Mouse (Mus musculus): ENCODE measurements at regions not wholly inside any gene's neighbourhood (a gene's known extent, or its start where the extent isn't known, plus 50 kb on each side); places are given as distances from the start of the nearest gene placed in this dataset.

GRCm38 (mm10) chr11:113129975-113130374, 348.0 kb downstream of the Sox9 start:
- no peak overlapping the region for H3K9ac ChIP-seq (ENCODE audit: low read length)
- no peaks in the 10 kb centered on the region for H3K9me3 ChIP-seq (replicated peaks; ENCODE audit: control insufficient read depth, low read length)
- no peak for ATAC-seq (replicated peaks; ENCODE audit: extremely low read depth, insufficient read depth, low FRiP score)
- no peak overlapping the region for H3K27ac ChIP-seq (ENCODE audit: low read length)
- no peak overlapping the region for H3K4me2 ChIP-seq (ENCODE audit: low read depth, low read length)
- H3K4me3 ChIP-seq (ENCODE audit: low read length): no peak overlapping the region
- WGBS: 81% methylated on average over 7 of the region's 7 CpGs
- H3K4me1 ChIP-seq (ENCODE audit: control insufficient read depth, insufficient read depth, low read length): no peaks in the 10 kb centered on the region
- no peaks in the 10 kb centered on the region for H3K36me3 ChIP-seq (ENCODE audit: control insufficient read depth, insufficient read depth)
- H3K27me3 ChIP-seq (ENCODE audit: control insufficient read depth, insufficient read depth, low read length): no peaks in the 10 kb centered on the region

- no peaks in the 10 kb centered on the region; the same call in 1 of the 2 replicates for H3K9me3 ChIP-seq (replicated peaks; ENCODE audit: control insufficient read depth, low read length)
- no peak overlapping the region for H3K27ac ChIP-seq (ENCODE audit: low read length)
- H3K9ac ChIP-seq (ENCODE audit: low read length): no peak overlapping the region
- no peaks in the 10 kb centered on the region for H3K4me1 ChIP-seq (ENCODE audit: control insufficient read depth, insufficient read depth, low read length)
- no peak; the same call in 1 of the 2 replicates for ATAC-seq (replicated peaks; ENCODE audit: extremely low read depth, insufficient read depth, low FRiP score)
- no peak overlapping the region for H3K4me2 ChIP-seq (ENCODE audit: low read depth, low read length)
- H3K4me3 ChIP-seq (ENCODE audit: low read length): no peak overlapping the region
- no peaks in the 10 kb centered on the region for H3K27me3 ChIP-seq (ENCODE audit: control insufficient read depth, insufficient read depth, low read length)
- H3K36me3 ChIP-seq (ENCODE audit: control insufficient read depth, insufficient read depth): no peaks in the 10 kb centered on the region
- 72% methylated on average over 23 of the region's 23 CpGs for WGBS
Observed at GRCm38 (mm10) chr11:113132078-113133064, 350.3 kb downstream of the Sox9 start.

DNA sequence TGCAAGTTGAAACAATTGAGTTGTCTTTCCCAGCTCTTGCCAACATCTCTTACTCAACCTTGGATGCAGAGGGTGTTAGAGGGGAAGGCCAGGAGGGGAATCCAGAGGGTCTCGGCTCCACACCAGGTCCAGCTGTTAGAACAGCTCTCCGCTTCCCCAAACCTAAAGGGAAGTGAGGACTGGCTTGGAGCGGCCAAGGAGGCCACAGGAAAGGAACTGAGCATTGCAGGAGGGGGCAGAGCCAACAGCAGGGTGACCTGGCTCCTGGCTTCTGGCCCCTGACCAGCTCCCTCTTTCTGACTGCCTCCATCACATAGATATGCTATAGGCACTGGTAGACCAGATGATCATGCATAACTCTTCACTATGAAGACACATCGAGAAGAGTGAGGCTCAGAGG, 351.4 kb downstream of the Sox9 start:
- Histone ChIP-seq H3K4me1 (ENCODE audit: control insufficient read depth, insufficient read depth, low read length) (no peaks in the 10 kb centered on the region), H3K9me3 (replicated peaks; ENCODE audit: control insufficient read depth, low read length) (no peaks in the 10 kb centered on the region; the same call in 1 of the 2 replicates), H3K36me3 (ENCODE audit: control insufficient read depth, insufficient read depth) (no peaks in the 10 kb centered on the region), H3K4me2 (ENCODE audit: low read depth, low read length) (no peak overlapping the region), H3K4me3 (ENCODE audit: low read length) (no peak overlapping the region), H3K27ac (ENCODE audit: low read length) (no peak overlapping the region), H3K9ac (ENCODE audit: low read length) (no peak overlapping the region), H3K27me3 (ENCODE audit: control insufficient read depth, insufficient read depth, low read length) (no peaks in the 10 kb centered on the region)
- no peak for ATAC-seq (replicated peaks; ENCODE audit: extremely low read depth, insufficient read depth, low FRiP score)
- 78% methylated on average over 4 of the region's 4 CpGs for WGBS

DNA sequence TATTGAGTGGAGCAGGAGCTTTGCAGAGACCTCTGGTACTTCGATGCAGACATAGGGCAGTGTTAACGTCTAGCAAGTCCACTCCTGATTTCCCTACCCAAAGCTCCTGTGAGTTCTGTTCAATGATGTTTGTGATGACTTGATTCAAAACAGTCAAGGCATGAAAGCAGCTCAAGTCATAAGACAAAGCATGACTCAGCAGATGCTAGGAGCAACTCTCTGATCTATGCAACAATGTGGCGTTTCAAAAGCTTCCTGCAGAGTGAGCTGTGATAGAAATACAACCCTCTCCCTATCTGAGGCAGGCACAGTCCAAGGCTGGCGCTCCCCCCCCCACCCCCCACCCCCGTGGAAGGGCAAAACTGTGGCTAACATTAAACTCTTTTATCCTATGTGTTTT, 353.2 kb downstream of the Sox9 start:
- Histone ChIP-seq H3K27ac (ENCODE audit: low read length) (no peak overlapping the region), H3K4me2 (ENCODE audit: low read depth, low read length) (no peak overlapping the region), H3K4me3 (ENCODE audit: low read length) (no peak overlapping the region), H3K36me3 (ENCODE audit: control insufficient read depth, insufficient read depth) (no peaks in the 10 kb centered on the region), H3K4me1 (ENCODE audit: control insufficient read depth, insufficient read depth, low read length) (no peaks in the 10 kb centered on the region), H3K9me3 (replicated peaks; ENCODE audit: control insufficient read depth, low read length) (no peaks in the 10 kb centered on the region; the same call in 1 of the 2 replicates), H3K9ac (ENCODE audit: low read length) (no peak overlapping the region), H3K27me3 (ENCODE audit: control insufficient read depth, insufficient read depth, low read length) (no peaks in the 10 kb centered on the region)
- 65% methylated on average over 5 of the region's 5 CpGs for WGBS
- ATAC-seq (replicated peaks; ENCODE audit: extremely low read depth, insufficient read depth, low FRiP score): no peak

- H3K27me3 ChIP-seq (ENCODE audit: control insufficient read depth, insufficient read depth, low read length): no peaks in the 10 kb centered on the region
- H3K4me3 ChIP-seq (ENCODE audit: low read length): no peak overlapping the region
- no peak for ATAC-seq (replicated peaks; ENCODE audit: extremely low read depth, insufficient read depth, low FRiP score)
- no peak overlapping the region for H3K4me2 ChIP-seq (ENCODE audit: low read depth, low read length)
- H3K9me3 ChIP-seq (replicated peaks; ENCODE audit: control insufficient read depth, low read length): no peaks in the 10 kb centered on the region; the same call in 1 of the 2 replicates
- peaks cover 7% of the 10 kb centered on the region for H3K4me1 ChIP-seq (ENCODE audit: control insufficient read depth, insufficient read depth, low read length)
- 75% methylated on average over 5 of the region's 5 CpGs for WGBS
- H3K9ac ChIP-seq (ENCODE audit: low read length): no peak overlapping the region
- no peaks in the 10 kb centered on the region for H3K36me3 ChIP-seq (ENCODE audit: control insufficient read depth, insufficient read depth)
- no peak overlapping the region for H3K27ac ChIP-seq (ENCODE audit: low read length)
Observed at GRCm38 (mm10) chr11:113138462-113138861, 356.4 kb downstream of the Sox9 start.

DNA sequence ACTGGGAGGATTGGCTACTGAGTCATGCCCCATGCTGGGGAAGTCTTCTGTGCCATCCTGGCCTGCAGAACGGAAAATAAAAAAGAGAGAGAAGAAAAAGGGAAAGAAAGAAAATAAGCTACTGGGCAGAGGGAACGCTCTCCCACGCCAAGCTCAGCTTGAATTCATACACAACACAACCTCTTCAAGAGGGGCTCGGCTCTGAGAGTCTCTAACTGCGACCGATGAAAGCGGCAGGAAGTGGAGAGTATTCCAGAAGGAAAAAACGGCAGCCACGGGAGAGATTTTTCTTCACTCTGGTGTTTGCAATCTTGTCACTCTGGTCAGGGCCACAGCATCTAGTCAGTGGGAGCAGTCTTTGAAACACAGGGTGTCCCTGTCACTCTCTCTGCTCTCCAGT, 358.6 kb downstream of the Sox9 start:
- no peaks in the 10 kb centered on the region for H3K36me3 ChIP-seq (ENCODE audit: control insufficient read depth, insufficient read depth)
- no peak overlapping the region for H3K4me3 ChIP-seq (ENCODE audit: low read length)
- no peaks in the 10 kb centered on the region; the same call in 1 of the 2 replicates for H3K9me3 ChIP-seq (replicated peaks; ENCODE audit: control insufficient read depth, low read length)
- peaks cover 18% of the 10 kb centered on the region for H3K4me1 ChIP-seq (ENCODE audit: control insufficient read depth, insufficient read depth, low read length)
- H3K27me3 ChIP-seq (ENCODE audit: control insufficient read depth, insufficient read depth, low read length): no peaks in the 10 kb centered on the region
- no peak overlapping the region for H3K27ac ChIP-seq (ENCODE audit: low read length)
- WGBS: 64% methylated on average over 9 of the region's 9 CpGs
- H3K4me2 ChIP-seq (ENCODE audit: low read depth, low read length): no peak overlapping the region
- no peak overlapping the region for H3K9ac ChIP-seq (ENCODE audit: low read length)
- no peak for ATAC-seq (replicated peaks; ENCODE audit: extremely low read depth, insufficient read depth, low FRiP score)

DNA sequence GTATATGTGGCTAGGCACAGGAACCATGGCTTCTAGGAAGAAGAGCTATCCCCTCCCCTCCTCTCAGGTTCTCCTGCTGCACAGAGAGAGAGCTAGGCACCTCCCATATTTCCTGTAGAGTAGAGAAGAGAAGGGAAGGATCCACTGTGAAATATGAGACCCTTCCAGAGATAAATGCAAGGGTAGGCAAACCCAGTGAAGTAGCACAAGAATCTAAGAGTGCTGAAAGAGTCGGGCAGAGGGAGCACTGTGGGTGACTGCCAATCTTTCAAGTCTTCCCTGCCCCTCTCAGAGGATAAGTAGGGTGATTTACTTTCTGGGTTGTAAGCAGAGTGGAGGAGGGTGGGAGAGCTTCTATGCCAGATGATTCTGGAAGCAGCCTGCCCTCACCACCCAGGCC, 360.8 kb downstream of the Sox9 start:
- H3K4me2 ChIP-seq (ENCODE audit: low read depth, low read length): no peak overlapping the region
- no peaks in the 10 kb centered on the region for H3K36me3 ChIP-seq (ENCODE audit: control insufficient read depth, insufficient read depth)
- no peak for ATAC-seq (replicated peaks; ENCODE audit: extremely low read depth, insufficient read depth, low FRiP score)
- H3K9me3 ChIP-seq (replicated peaks; ENCODE audit: control insufficient read depth, low read length): no peaks in the 10 kb centered on the region
- H3K4me3 ChIP-seq (ENCODE audit: low read length): no peak overlapping the region
- peaks cover 18% of the 10 kb centered on the region for H3K4me1 ChIP-seq (ENCODE audit: control insufficient read depth, insufficient read depth, low read length)
- no peak overlapping the region for H3K9ac ChIP-seq (ENCODE audit: low read length)
- WGBS: 14% methylated on average over 1 of the region's 1 CpGs
- H3K27me3 ChIP-seq (ENCODE audit: control insufficient read depth, insufficient read depth, low read length): no peaks in the 10 kb centered on the region
- H3K27ac ChIP-seq (ENCODE audit: low read length): no peak overlapping the region

DNA sequence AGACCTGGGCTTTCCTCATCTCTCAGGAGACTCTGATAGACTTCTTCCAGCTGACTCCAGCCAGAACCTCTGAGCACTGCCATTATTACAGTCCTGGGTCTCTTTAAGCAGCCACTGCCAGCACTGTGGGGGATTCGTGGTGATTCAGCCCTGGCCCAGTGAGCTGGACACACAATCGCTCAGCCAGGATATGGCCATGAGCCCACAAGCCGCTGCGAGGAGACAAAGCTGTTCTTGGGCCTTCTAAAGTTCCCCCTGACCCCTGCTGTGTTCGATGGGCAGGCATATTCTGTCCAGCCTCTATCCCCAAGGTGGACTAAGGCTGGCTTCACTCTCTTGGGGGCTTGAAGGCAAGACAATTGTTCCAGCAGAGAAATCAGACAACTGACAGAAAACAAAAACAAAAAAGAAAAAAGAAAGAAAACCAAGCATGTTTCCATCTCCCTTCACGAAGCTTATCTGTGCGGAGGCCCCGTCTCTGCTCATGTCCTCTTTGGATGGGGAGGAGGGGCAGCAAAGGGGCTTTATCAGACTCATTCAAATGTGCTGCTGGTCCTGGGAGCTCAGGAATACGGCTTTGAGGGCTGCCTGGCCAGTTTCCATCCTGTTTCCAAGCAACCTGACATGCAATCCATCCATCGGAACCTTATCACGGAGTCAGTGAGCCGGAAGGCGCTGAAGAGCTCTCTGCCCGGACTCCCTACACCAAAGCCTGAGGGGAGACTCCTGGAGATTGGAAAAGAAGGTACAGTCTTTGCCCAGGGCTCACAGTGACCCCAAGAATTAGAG, 362.0 kb downstream of the Sox9 start:
- Histone ChIP-seq H3K4me3 (ENCODE audit: low read length) (peak overlapping the region; percentile 24; the same call in 1 of the 2 replicates), H3K9ac (ENCODE audit: low read length) (no peak overlapping the region), H3K27me3 (ENCODE audit: control insufficient read depth, insufficient read depth, low read length) (no peaks in the 10 kb centered on the region), H3K27ac (ENCODE audit: low read length) (peak overlapping the region; percentile 16), H3K4me1 (ENCODE audit: control insufficient read depth, insufficient read depth, low read length) (peaks cover 18% of the 10 kb centered on the region), H3K4me2 (ENCODE audit: low read depth, low read length) (peak overlapping the region; percentile 14), H3K9me3 (replicated peaks; ENCODE audit: control insufficient read depth, low read length) (no peaks in the 10 kb centered on the region), H3K36me3 (ENCODE audit: control insufficient read depth, insufficient read depth) (no peaks in the 10 kb centered on the region)
- 23% methylated on average over 14 of the region's 14 CpGs for WGBS
- ATAC-seq (replicated peaks; ENCODE audit: extremely low read depth, insufficient read depth, low FRiP score): peak; percentile 64

- Histone ChIP-seq H3K36me3 (ENCODE audit: control insufficient read depth, insufficient read depth) (no peaks in the 10 kb centered on the region), H3K27me3 (ENCODE audit: control insufficient read depth, insufficient read depth, low read length) (no peaks in the 10 kb centered on the region), H3K9ac (ENCODE audit: low read length) (no peak overlapping the region), H3K27ac (ENCODE audit: low read length) (no peak overlapping the region), H3K4me2 (ENCODE audit: low read depth, low read length) (no peak overlapping the region), H3K4me1 (ENCODE audit: control insufficient read depth, insufficient read depth, low read length) (peaks cover 18% of the 10 kb centered on the region), H3K9me3 (replicated peaks; ENCODE audit: control insufficient read depth, low read length) (no peaks in the 10 kb centered on the region), H3K4me3 (ENCODE audit: low read length) (no peak overlapping the region)
- 80% methylated on average over 4 of the region's 4 CpGs for WGBS
- no peak for ATAC-seq (replicated peaks; ENCODE audit: extremely low read depth, insufficient read depth, low FRiP score)
Observed at GRCm38 (mm10) chr11:113145721-113146120, 363.7 kb downstream of the Sox9 start.

Data from heart, embryonic 16.5 days (tissue).